Mouse (Mus musculus): ENCODE results near the gene Slc6a6. TPM values are rescaled to one million over a fixed set of nuclear protein-coding genes. Genes with fewer than 3 reads are reported as not detected.

Slc6a6 gene
- polyA plus RNA-seq, 1 experiment from 2014 or later = 36.1 TPM

GRCm38 (mm10) chr6:91762051-91762742, 78.3 kb downstream of the Slc6a6 start:
- no peaks in the 10 kb centered on the region for H3K9me3 ChIP-seq (ENCODE audit: control insufficient read depth, low read length)
- H3K9ac ChIP-seq (ENCODE audit: low read length) = no peak overlapping the region
- H3K36me3 ChIP-seq (ENCODE audit: control insufficient read depth, insufficient read depth, low read length) = peaks cover 2% of the 10 kb centered on the region; the same call in 1 of the 2 replicates
- no peaks in the 10 kb centered on the region for H3K4me1 ChIP-seq (ENCODE audit: control insufficient read depth, insufficient read depth, low read length)
- no peaks in the 10 kb centered on the region for H3K27me3 ChIP-seq (ENCODE audit: control insufficient read depth, insufficient read depth, low read length)
- H3K27ac ChIP-seq (replicated peaks; ENCODE audit: low read depth, low read length) = no peak overlapping the region
- no peak overlapping the region for H3K4me3 ChIP-seq (ENCODE audit: low read depth, low read length)
- H3K4me2 ChIP-seq (ENCODE audit: low read depth, severe bottlenecking) = no peak overlapping the region
- no peak for ATAC-seq (ENCODE audit: insufficient number of reproducible peaks, low FRiP score, low TSS enrichment, low read depth)
- 80% methylated on average over 9 of the region's 9 CpGs for WGBS
- no peak for DNase-seq (ENCODE audit: low spot score)

- H3K4me1 ChIP-seq (ENCODE audit: control insufficient read depth, insufficient read depth, low read length) = no peaks in the 10 kb centered on the region
- H3K4me3 ChIP-seq (ENCODE audit: low read depth, low read length) = no peak overlapping the region
- no peak overlapping the region for H3K27ac ChIP-seq (replicated peaks; ENCODE audit: low read depth, low read length)
- DNase-seq (ENCODE audit: low spot score) (no peak), ATAC-seq (ENCODE audit: insufficient number of reproducible peaks, low FRiP score, low TSS enrichment, low read depth) (no peak)
- H3K9ac ChIP-seq (ENCODE audit: low read length) = no peak overlapping the region
- H3K9me3 ChIP-seq (ENCODE audit: control insufficient read depth, low read length) = no peaks in the 10 kb centered on the region
- H3K4me2 ChIP-seq (ENCODE audit: low read depth, severe bottlenecking) = no peak overlapping the region
- no peaks in the 10 kb centered on the region for H3K36me3 ChIP-seq (ENCODE audit: control insufficient read depth, insufficient read depth, low read length)
- H3K27me3 ChIP-seq (ENCODE audit: control insufficient read depth, insufficient read depth, low read length) = no peaks in the 10 kb centered on the region
- WGBS = 82% methylated on average over 8 of the region's 8 CpGs
Observed at GRCm38 (mm10) chr6:91767550-91767949, 83.7 kb downstream of the Slc6a6 start.

- ATAC-seq (ENCODE audit: insufficient number of reproducible peaks, low FRiP score, low TSS enrichment, low read depth) = no peak
Observed at GRCm38 (mm10) chr6:91773951-91774350, 90.1 kb downstream of the Slc6a6 start.

GRCm38 (mm10) chr6:91776543-91776942, 92.7 kb downstream of the Slc6a6 start:
- H3K27me3 ChIP-seq (ENCODE audit: control insufficient read depth, insufficient read depth, low read length) = no peaks in the 10 kb centered on the region
- no peak overlapping the region for H3K9ac ChIP-seq (ENCODE audit: low read length)
- DNase-seq (ENCODE audit: low spot score) (peak; percentile 83), ATAC-seq (ENCODE audit: insufficient number of reproducible peaks, low FRiP score, low TSS enrichment, low read depth) (0 out of 2 replicates have a peak, but pooled peaks have one; percentile 21)
- no peaks in the 10 kb centered on the region for H3K36me3 ChIP-seq (ENCODE audit: control insufficient read depth, insufficient read depth, low read length)
- no peak overlapping the region for H3K27ac ChIP-seq (replicated peaks; ENCODE audit: low read depth, low read length)
- H3K4me1 ChIP-seq (ENCODE audit: control insufficient read depth, insufficient read depth, low read length) = no peaks in the 10 kb centered on the region
- 14% methylated on average over 9 of the region's 9 CpGs for WGBS
- H3K4me2 ChIP-seq (ENCODE audit: low read depth, severe bottlenecking) = no peak overlapping the region
- H3K4me3 ChIP-seq (ENCODE audit: low read depth, low read length) = no peak overlapping the region
- H3K9me3 ChIP-seq (ENCODE audit: control insufficient read depth, low read length) = no peaks in the 10 kb centered on the region

More at GRCm38 (mm10) chr6:91773951-91774350, 90.1 kb downstream of the Slc6a6 start:
- H3K9me3 ChIP-seq (ENCODE audit: control insufficient read depth, low read length) = no peaks in the 10 kb centered on the region
- no peak overlapping the region for H3K4me3 ChIP-seq (ENCODE audit: low read depth, low read length)
- peak; percentile 50 for DNase-seq (ENCODE audit: low spot score)
- 72% methylated on average over 5 of the region's 5 CpGs for WGBS
- H3K9ac ChIP-seq (ENCODE audit: low read length) = no peak overlapping the region
- no peak overlapping the region for H3K4me2 ChIP-seq (ENCODE audit: low read depth, severe bottlenecking)
- no peaks in the 10 kb centered on the region for H3K36me3 ChIP-seq (ENCODE audit: control insufficient read depth, insufficient read depth, low read length)
- no peaks in the 10 kb centered on the region for H3K27me3 ChIP-seq (ENCODE audit: control insufficient read depth, insufficient read depth, low read length)
- H3K27ac ChIP-seq (replicated peaks; ENCODE audit: low read depth, low read length) = no peak overlapping the region
- no peaks in the 10 kb centered on the region for H3K4me1 ChIP-seq (ENCODE audit: control insufficient read depth, insufficient read depth, low read length)

GRCm38 (mm10) chr6:91779206-91779605, 95.4 kb downstream of the Slc6a6 start:
- no peak for ATAC-seq (ENCODE audit: insufficient number of reproducible peaks, low FRiP score, low TSS enrichment, low read depth)
- Histone ChIP-seq H3K9me3 (ENCODE audit: control insufficient read depth, low read length) (no peaks in the 10 kb centered on the region), H3K27ac (replicated peaks; ENCODE audit: low read depth, low read length) (no peak overlapping the region), H3K4me2 (ENCODE audit: low read depth, severe bottlenecking) (no peak overlapping the region), H3K4me1 (ENCODE audit: control insufficient read depth, insufficient read depth, low read length) (no peaks in the 10 kb centered on the region), H3K36me3 (ENCODE audit: control insufficient read depth, insufficient read depth, low read length) (no peaks in the 10 kb centered on the region), H3K4me3 (ENCODE audit: low read depth, low read length) (no peak overlapping the region), H3K9ac (ENCODE audit: low read length) (no peak overlapping the region), H3K27me3 (ENCODE audit: control insufficient read depth, insufficient read depth, low read length) (no peaks in the 10 kb centered on the region)
- DNase-seq (ENCODE audit: low spot score) = no peak
- 53% methylated on average over 8 of the region's 9 CpGs for WGBS

- Histone ChIP-seq H3K27ac (replicated peaks; ENCODE audit: low read depth, low read length) (no peak overlapping the region), H3K4me1 (ENCODE audit: control insufficient read depth, insufficient read depth, low read length) (no peaks in the 10 kb centered on the region), H3K27me3 (ENCODE audit: control insufficient read depth, insufficient read depth, low read length) (no peaks in the 10 kb centered on the region), H3K36me3 (ENCODE audit: control insufficient read depth, insufficient read depth, low read length) (no peaks in the 10 kb centered on the region), H3K9ac (ENCODE audit: low read length) (no peak overlapping the region), H3K4me3 (ENCODE audit: low read depth, low read length) (no peak overlapping the region), H3K4me2 (ENCODE audit: low read depth, severe bottlenecking) (no peak overlapping the region), H3K9me3 (ENCODE audit: control insufficient read depth, low read length) (no peaks in the 10 kb centered on the region)
- DNase-seq (ENCODE audit: low spot score) = no peak
- ATAC-seq (ENCODE audit: insufficient number of reproducible peaks, low FRiP score, low TSS enrichment, low read depth) = no peak
- 90% methylated on average over 3 of the region's 3 CpGs for WGBS
Observed at GRCm38 (mm10) chr6:91785018-91785417, 101.2 kb downstream of the Slc6a6 start.

- H3K36me3 ChIP-seq (ENCODE audit: control insufficient read depth, insufficient read depth, low read length) = no peaks in the 10 kb centered on the region
- no peak overlapping the region for H3K4me2 ChIP-seq (ENCODE audit: low read depth, severe bottlenecking)
- no peaks in the 10 kb centered on the region for H3K4me1 ChIP-seq (ENCODE audit: control insufficient read depth, insufficient read depth, low read length)
- ATAC-seq (ENCODE audit: insufficient number of reproducible peaks, low FRiP score, low TSS enrichment, low read depth) = no peak
- H3K27me3 ChIP-seq (ENCODE audit: control insufficient read depth, insufficient read depth, low read length) = no peaks in the 10 kb centered on the region
- H3K9me3 ChIP-seq (ENCODE audit: control insufficient read depth, low read length) = no peaks in the 10 kb centered on the region
- H3K9ac ChIP-seq (ENCODE audit: low read length) = no peak overlapping the region
- no peak overlapping the region for H3K27ac ChIP-seq (replicated peaks; ENCODE audit: low read depth, low read length)
- 78% methylated on average over 9 of the region's 9 CpGs for WGBS
- DNase-seq (ENCODE audit: low spot score) = no peak
- H3K4me3 ChIP-seq (ENCODE audit: low read depth, low read length) = no peak overlapping the region
Observed at GRCm38 (mm10) chr6:91788311-91788798, 104.5 kb downstream of the Slc6a6 start.

- H3K4me3 ChIP-seq (ENCODE audit: low read depth, low read length) = no peak overlapping the region
- WGBS = 56% methylated on average over 3 of the region's 3 CpGs
- 0 out of 2 replicates have a peak, but pooled peaks cover 2% of the 10 kb centered on the region for H3K4me1 ChIP-seq (ENCODE audit: control insufficient read depth, insufficient read depth, low read length)
- no peaks in the 10 kb centered on the region for H3K27me3 ChIP-seq (ENCODE audit: control insufficient read depth, insufficient read depth, low read length)
- no peak for ATAC-seq (ENCODE audit: insufficient number of reproducible peaks, low FRiP score, low TSS enrichment, low read depth)
- H3K9ac ChIP-seq (ENCODE audit: low read length) = no peak overlapping the region
- no peaks in the 10 kb centered on the region for H3K36me3 ChIP-seq (ENCODE audit: control insufficient read depth, insufficient read depth, low read length)
- DNase-seq (ENCODE audit: low spot score) = no peak
- no peak overlapping the region for H3K27ac ChIP-seq (replicated peaks; ENCODE audit: low read depth, low read length)
- H3K9me3 ChIP-seq (ENCODE audit: control insufficient read depth, low read length) = no peaks in the 10 kb centered on the region
- no peak overlapping the region for H3K4me2 ChIP-seq (ENCODE audit: low read depth, severe bottlenecking)
Observed at GRCm38 (mm10) chr6:91795640-91796039, 111.8 kb downstream of the Slc6a6 start.
